Mouse (Mus musculus) midbrain, embryonic 16.5 days (tissue): Measurements from ENCODE around the gene Gjb2. TPM values are rescaled to one million over a fixed set of nuclear protein-coding genes. Genes with fewer than 3 reads are reported as not detected.
"Not testable (repeated sequence)": the region's sequence is repeated elsewhere in the genome, so short reads cannot be mapped to it uniquely, and the experiment has no call there.

ENCODE experiments used
- ATAC-seq: fragments of 200-750 bp; cut with Nextera tagmentation; 2 replicates; pipeline ENCODE4 v1.8.0; 2017; ENCODE audit warnings: moderate TSS enrichment
- H3K27ac ChIP-seq: fragments of 300-500 bp; sonication (generic); 2 replicates; pipeline ENCODE4 v1.5.1; 2014; ENCODE audit warnings: mild to moderate bottlenecking, low read length, mixed read lengths
- H3K27me3 ChIP-seq: fragments of 300-500 bp; sonication (generic); 2 replicates; pipeline ENCODE4 v1.6.1; 2014; ENCODE audit warnings: low read depth, low read length, mixed read lengths; ENCODE audit not compliant: control insufficient read depth, insufficient read depth
- H3K36me3 ChIP-seq: fragments of 300-500 bp; sonication (generic); 2 replicates; pipeline ENCODE4 v1.6.1; 2014; ENCODE audit warnings: mild to moderate bottlenecking, low read length, moderate library complexity, mixed read lengths; ENCODE audit not compliant: control insufficient read depth, insufficient read depth
- H3K4me1 ChIP-seq: fragments of 300-500 bp; sonication (generic); 2 replicates; pipeline ENCODE4 v1.6.1; 2014; ENCODE audit warnings: mild to moderate bottlenecking, low read length, mixed read lengths; ENCODE audit not compliant: control insufficient read depth, insufficient read depth
- H3K4me2 ChIP-seq: fragments of 300-500 bp; sonication (generic); 2 replicates; pipeline ENCODE4 v1.6.1; 2014; ENCODE audit warnings: mild to moderate bottlenecking, low read length, mixed read lengths
- H3K4me3 ChIP-seq: fragments of 300-500 bp; sonication (generic); 2 replicates; pipeline ENCODE4 v1.5.1; 2014; ENCODE audit warnings: low read depth, mild to moderate bottlenecking, low read length, moderate library complexity, mixed read lengths
- H3K9ac ChIP-seq: fragments of 300-500 bp; sonication (generic); 2 replicates; pipeline ENCODE4 v1.6.1; 2014; ENCODE audit warnings: low read depth, low read length, mixed read lengths
- H3K9me3 ChIP-seq: fragments of 300-500 bp; sonication (generic); replicated peaks from 2 replicates; pipeline ENCODE4 v1.6.1; 2014; ENCODE audit warnings: mild to moderate bottlenecking, low read length, mixed read lengths; ENCODE audit not compliant: control insufficient read depth, poor library complexity, severe bottlenecking
- WGBS: fragments of 180-500 bp; shearing (Covaris S2); extraction: QIAGEN DNeasy Blood & Tissue Kit; methylation state at CpG from one replicate; pipeline ENCODE4 v1.1.7; 2014; 5-methylcytosine and 5-hydroxymethylcytosine counted together
- polyA plus RNA-seq: library from polyadenylated mRNA; unstranded; fragments of >200 nt; fragmentation: Nextera tagmentation; extraction: Ambion mirVana; gene quantifications from 2 replicates; pipeline ENCODE4 v1.2.1, GENCODE M21; 2015

Gjb2 gene
- polyA plus RNA-seq, 1 experiment from 2014 or later: 11.0 TPM

- Histone ChIP-seq H3K4me1 (no peaks in the 10 kb centered on the region), H3K27me3 (no peaks in the 10 kb centered on the region), H3K9ac (no peak overlapping the region), H3K9me3 (no peaks in the 10 kb centered on the region), H3K4me3 (no peak overlapping the region), H3K27ac (no peak overlapping the region), H3K4me2 (no peak overlapping the region), H3K36me3 (no peaks in the 10 kb centered on the region)
- WGBS: 90% methylated on average over 7 of the region's 7 CpGs
- ATAC-seq: no peak
Measured at GRCm38 (mm10) chr14:57089107-57089506, 15.4 kb downstream of the Gjb2 start.

DNA sequence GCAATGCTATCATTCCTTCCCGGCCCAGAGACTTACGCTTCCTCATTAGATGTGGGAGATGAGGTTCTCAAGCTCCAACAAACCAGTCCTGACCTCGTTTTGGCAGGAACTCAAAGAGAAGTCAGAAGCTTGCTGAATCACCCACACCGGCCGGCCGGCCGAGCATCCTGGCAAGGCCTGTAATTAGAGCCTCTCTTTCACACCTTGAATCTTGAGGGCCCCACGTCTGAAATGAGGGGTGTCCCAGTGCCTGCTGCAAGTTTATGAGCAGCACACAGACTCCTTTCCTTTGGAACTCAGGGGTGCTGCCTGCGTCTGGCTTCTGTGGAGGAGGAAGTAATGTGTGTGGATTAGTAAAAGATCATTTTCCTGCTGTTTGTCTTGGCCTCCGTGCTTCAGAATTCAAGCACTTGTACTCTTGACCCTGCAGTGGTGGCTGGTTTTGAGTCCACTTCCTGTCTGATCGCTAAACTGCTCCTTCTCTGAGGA is 20.3 kb downstream of the Gjb2 start:
- H3K4me3 ChIP-seq: no peak overlapping the region
- no peaks in the 10 kb centered on the region for H3K4me1 ChIP-seq
- no peak overlapping the region for H3K9ac ChIP-seq
- 76% methylated on average over 11 of the region's 11 CpGs for WGBS
- H3K4me2 ChIP-seq: no peak overlapping the region
- H3K27ac ChIP-seq: no peak overlapping the region
- H3K36me3 ChIP-seq: no peaks in the 10 kb centered on the region
- no peak for ATAC-seq
- H3K27me3 ChIP-seq: no peaks in the 10 kb centered on the region
- H3K9me3 ChIP-seq: no peaks in the 10 kb centered on the region

- Histone ChIP-seq H3K4me1 (no peaks in the 10 kb centered on the region), H3K36me3 (no peaks in the 10 kb centered on the region), H3K9me3 (no peaks in the 10 kb centered on the region), H3K9ac (no peak overlapping the region), H3K27ac (no peak overlapping the region), H3K4me2 (no peak overlapping the region), H3K4me3 (no peak overlapping the region), H3K27me3 (no peaks in the 10 kb centered on the region)
- 93% methylated on average over 1 of the region's 1 CpGs for WGBS
- no peak for ATAC-seq
Measured at GRCm38 (mm10) chr14:57082863-57083262, 21.6 kb downstream of the Gjb2 start.

DNA sequence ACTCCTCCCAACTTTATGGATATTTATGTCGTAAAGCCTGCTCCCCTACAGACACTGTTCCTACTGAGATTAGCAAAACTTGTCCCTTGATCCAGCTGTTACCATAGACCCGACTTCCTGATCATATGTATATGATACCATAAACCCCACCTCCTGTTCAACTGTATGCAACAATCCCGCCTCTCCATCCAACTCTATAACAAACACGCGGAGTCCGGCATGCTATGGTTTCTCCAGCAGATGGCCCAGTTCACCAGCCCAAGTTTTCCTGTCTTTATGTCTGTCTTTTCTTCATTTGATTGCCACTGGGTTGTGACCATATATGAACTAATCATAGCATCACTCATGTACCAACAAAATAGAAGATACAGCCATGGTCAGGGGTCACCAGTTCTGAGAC is 29.0 kb downstream of the Gjb2 start:
- Histone ChIP-seq H3K4me3 (no peak overlapping the region), H3K27me3 (no peaks in the 10 kb centered on the region), H3K36me3 (no peaks in the 10 kb centered on the region), H3K27ac (no peak overlapping the region), H3K9ac (no peak overlapping the region), H3K4me1 (no peaks in the 10 kb centered on the region), H3K4me2 (no peak overlapping the region), H3K9me3 (no peaks in the 10 kb centered on the region)
- no peak for ATAC-seq
- WGBS: 82% methylated on average over 6 of the region's 6 CpGs

DNA sequence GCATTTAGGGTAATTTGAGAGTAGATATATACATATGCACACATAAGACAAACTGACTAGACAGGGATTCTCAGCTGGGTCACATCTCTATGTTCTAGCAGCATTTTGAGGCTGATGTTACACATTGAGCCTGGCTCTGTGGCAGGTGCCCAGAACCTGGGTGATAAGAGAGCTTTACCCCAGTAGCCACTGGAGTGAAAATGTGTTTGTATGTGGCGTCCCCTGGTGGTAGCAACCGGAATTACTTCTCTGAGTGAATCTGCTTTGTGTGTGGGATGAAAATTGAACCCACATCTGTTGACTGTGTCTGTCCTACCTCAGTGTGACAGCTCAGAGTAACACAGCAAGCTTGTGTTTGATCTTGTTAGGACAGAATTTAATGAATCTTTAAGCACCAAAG is 34.6 kb downstream of the Gjb2 start:
- not testable (repeated sequence) for ATAC-seq, H3K4me2 ChIP-seq, H3K4me3 ChIP-seq, H3K9me3 ChIP-seq, H3K36me3 ChIP-seq, H3K9ac ChIP-seq, H3K4me1 ChIP-seq, H3K27ac ChIP-seq, H3K27me3 ChIP-seq
- 0% methylated on average over 2 of the region's 2 CpGs for WGBS

DNA sequence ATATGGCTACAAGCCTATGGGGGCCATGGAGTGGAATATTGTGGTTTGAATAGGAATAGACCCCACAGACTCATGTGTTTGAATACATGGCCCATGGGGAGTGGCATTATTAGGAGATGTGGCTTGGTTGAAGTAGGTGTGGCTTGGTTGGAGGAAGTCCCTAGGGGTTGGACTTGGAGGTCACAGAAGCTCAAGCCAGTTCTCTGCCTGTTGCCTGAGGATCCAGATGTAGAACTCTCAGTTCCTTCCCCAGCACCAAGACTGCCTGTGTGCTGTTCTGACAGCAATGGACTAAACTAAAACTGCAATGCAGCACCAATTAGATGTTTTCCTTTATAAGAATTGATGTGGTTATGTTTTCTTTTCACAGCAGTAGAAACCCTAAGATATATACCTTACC is 38.4 kb downstream of the Gjb2 start:
- H3K9ac ChIP-seq: no peak overlapping the region
- no peak overlapping the region for H3K27ac ChIP-seq
- H3K9me3 ChIP-seq: no peaks in the 10 kb centered on the region
- H3K4me3 ChIP-seq: no peak overlapping the region
- H3K4me1 ChIP-seq: no peaks in the 10 kb centered on the region
- H3K27me3 ChIP-seq: no peaks in the 10 kb centered on the region
- H3K4me2 ChIP-seq: no peak overlapping the region
- no peaks in the 10 kb centered on the region for H3K36me3 ChIP-seq
- no peak for ATAC-seq

DNA sequence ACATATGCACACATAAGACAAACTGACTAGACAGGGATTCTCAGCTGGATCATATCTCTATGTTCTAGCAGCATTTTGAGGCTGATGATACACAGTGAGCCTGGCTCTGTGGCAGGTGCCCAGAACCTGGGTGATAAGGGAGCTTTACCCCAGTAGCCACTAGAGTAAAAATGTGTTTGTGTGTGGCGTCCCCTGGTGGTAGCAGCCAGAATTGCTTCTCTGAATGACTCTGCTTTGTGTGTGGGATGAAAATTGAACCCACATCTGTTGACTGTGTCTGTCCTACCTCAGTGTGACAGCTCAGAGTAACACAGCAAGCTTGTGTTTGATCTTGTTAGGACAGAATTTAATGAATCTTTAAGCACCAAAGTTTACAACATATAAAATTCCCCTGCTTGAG is 44.5 kb downstream of the Gjb2 start:
- not testable (repeated sequence) for H3K27ac ChIP-seq, H3K9me3 ChIP-seq, H3K4me1 ChIP-seq, H3K36me3 ChIP-seq, ATAC-seq, H3K4me3 ChIP-seq, H3K9ac ChIP-seq, H3K4me2 ChIP-seq
- 7% methylated on average over 1 of the region's 1 CpGs for WGBS
- H3K27me3 ChIP-seq: peaks cover 38% of the 10 kb centered on the region

- Histone ChIP-seq H3K27me3 (peaks cover 38% of the 10 kb centered on the region), H3K27ac (no peak within 1 kb of the TSS), H3K4me2 (peak within 1 kb of the TSS; percentile 92), H3K36me3 (no peaks in the 10 kb centered on the region), H3K4me1 (peaks cover 8% of the 10 kb centered on the region; the same call in 1 of the 2 replicates), H3K9ac (peak within 1 kb of the TSS; percentile 43), H3K4me3 (peak within 1 kb of the TSS; percentile 51), H3K9me3 (no peaks in the 10 kb centered on the region)
- peak; percentile 70; the same call in 1 of the 2 replicates for ATAC-seq
- WGBS: under 1% methylated on average over 76 of the region's 79 CpGs
Measured at GRCm38 (mm10) chr14:57057563-57058321, 46.8 kb downstream of the Gjb2 start, which contains the start of gene Gja3. TSS of gene Gja3 (minus strand) at chr14:57058100.

DNA sequence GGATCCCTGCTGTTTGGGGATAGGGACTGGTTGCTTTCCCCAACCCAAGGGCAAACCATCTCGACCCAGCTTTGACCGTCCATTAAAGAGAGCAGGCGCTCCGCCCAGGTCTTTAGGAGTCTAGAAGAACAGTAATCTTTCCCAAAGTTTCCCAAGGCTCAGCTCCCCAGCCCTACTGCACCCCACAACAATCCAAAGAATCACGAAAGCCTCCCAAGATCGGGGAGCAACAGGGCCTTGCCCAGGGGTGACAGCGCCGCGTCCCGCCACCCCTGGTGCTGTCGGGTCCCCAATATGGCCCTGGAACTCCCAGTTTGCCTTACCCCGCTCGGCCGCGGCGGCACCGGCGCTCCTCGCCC is 47.3 kb downstream of the Gjb2 start:
- no peaks in the 10 kb centered on the region for H3K9me3 ChIP-seq
- no peak for ATAC-seq
- WGBS: 3% methylated on average over 19 of the region's 19 CpGs
- no peak overlapping the region for H3K27ac ChIP-seq
- H3K9ac ChIP-seq: peak overlapping the region; percentile 43
- H3K4me1 ChIP-seq: peaks cover 8% of the 10 kb centered on the region; the same call in 1 of the 2 replicates
- H3K4me3 ChIP-seq: peak overlapping the region; percentile 51
- H3K36me3 ChIP-seq: no peaks in the 10 kb centered on the region
- H3K27me3 ChIP-seq: peaks cover 38% of the 10 kb centered on the region
- H3K4me2 ChIP-seq: peak overlapping the region; percentile 92
